In genomic region chr3:41194311-41195112, GRCm38 (mm10) we compare ENCODE assay signal across 8 mouse cellular contexts.
DNase-seq lines count a peak whose midpoint lies in the region; ATAC-seq and TF ChIP-seq lines count a peak whose summit lies in the region.

No protein-coding gene starts in this region.

- 69% methylated on average over 9 of the region's 9 CpGs for WGBS in forebrain, embryonic 13.5 days
- 68% methylated on average over 9 of the region's 9 CpGs for WGBS in forebrain, embryonic 12.5 days
- WGBS in heart, postnatal 0 days = 75% methylated on average over 9 of the region's 9 CpGs
- WGBS in midbrain, embryonic 14.5 days = 71% methylated on average over 9 of the region's 9 CpGs

- H3K4me1 ChIP-seq in forebrain, embryonic 13.5 days = peaks cover 18% of the 10 kb centered on the region
- peaks cover 8% of the 10 kb centered on the region for H3K4me1 ChIP-seq in forebrain, embryonic 12.5 days
- H3K4me1 ChIP-seq in heart, postnatal 0 days (ENCODE audit: control insufficient read depth, insufficient read depth) = peaks cover 22% of the 10 kb centered on the region
- H3K4me1 ChIP-seq in midbrain, embryonic 14.5 days (ENCODE audit: control insufficient read depth, insufficient read depth, low read length) = no peaks in the 10 kb centered on the region

- H3K9me3 ChIP-seq in forebrain, embryonic 13.5 days (replicated peaks) = no peaks in the 10 kb centered on the region
- H3K9me3 ChIP-seq in forebrain, embryonic 12.5 days = no peaks in the 10 kb centered on the region
- H3K9me3 ChIP-seq in heart, postnatal 0 days (replicated peaks; ENCODE audit: control insufficient read depth, low read length) = no peaks in the 10 kb centered on the region
- no peaks in the 10 kb centered on the region for H3K9me3 ChIP-seq in midbrain, embryonic 14.5 days (ENCODE audit: control insufficient read depth, low read length)

- peak; percentile 28 for DNase-seq in layer of hippocampus, adult 9-11 months
- no peak for DNase-seq in layer of hippocampus, postnatal 36 days
- peak; percentile 25 for DNase-seq in adrenal gland, postnatal 25 days
- DNase-seq in heart, postnatal 0 days (ENCODE audit: low spot score) = no peak
- no peak for DNase-seq in midbrain, embryonic 14.5 days

- H3K9ac ChIP-seq in forebrain, embryonic 13.5 days = no peak overlapping the region
- no peak overlapping the region for H3K9ac ChIP-seq in forebrain, embryonic 12.5 days
- H3K9ac ChIP-seq in heart, postnatal 0 days (replicated peaks; ENCODE audit: low read depth, low read length) = no peak overlapping the region
- no peak overlapping the region for H3K9ac ChIP-seq in midbrain, embryonic 14.5 days (replicated peaks; ENCODE audit: low read length)

- no peak overlapping the region for H3K4me2 ChIP-seq in forebrain, embryonic 13.5 days
- H3K4me2 ChIP-seq in forebrain, embryonic 12.5 days = no peak overlapping the region
- H3K4me2 ChIP-seq in heart, postnatal 0 days (ENCODE audit: low read depth, low read length) = no peak overlapping the region
- H3K4me2 ChIP-seq in midbrain, embryonic 14.5 days (ENCODE audit: low read length) = no peak overlapping the region

- TF ChIP-seq EP300 in heart, postnatal 0 days (IDR thresholded peaks at IDR 0.05; ENCODE audit: low read depth) = no peak

- 0 out of 2 replicates have a peak overlapping the region, but pooled peaks have one; percentile 20 for H3K27ac ChIP-seq in forebrain, embryonic 13.5 days
- no peak overlapping the region for H3K27ac ChIP-seq in forebrain, embryonic 12.5 days
- peak overlapping the region; percentile 80 for H3K27ac ChIP-seq in heart, postnatal 0 days (ENCODE audit: low read depth)
- no peak overlapping the region for H3K27ac ChIP-seq in midbrain, embryonic 14.5 days (replicated peaks; ENCODE audit: low read depth, low read length)

- no peak for ATAC-seq in forebrain, embryonic 13.5 days
- ATAC-seq in forebrain, embryonic 12.5 days (ENCODE audit: low FRiP score) = no peak
- no peak for ATAC-seq in heart, postnatal 0 days (ENCODE audit: insufficient read depth, low read depth)
- ATAC-seq in frontal cortex, adult (ENCODE audit: low TSS enrichment) = no peak; the same call in 1 of the 2 replicates
- ATAC-seq in midbrain, embryonic 14.5 days (ENCODE audit: low FRiP score, low TSS enrichment) = no peak

- no peaks in the 10 kb centered on the region for H3K36me3 ChIP-seq in forebrain, embryonic 13.5 days (ENCODE audit: poor library complexity, severe bottlenecking)
- H3K36me3 ChIP-seq in forebrain, embryonic 12.5 days (replicated peaks) = no peaks in the 10 kb centered on the region
- no peaks in the 10 kb centered on the region for H3K36me3 ChIP-seq in heart, postnatal 0 days (replicated peaks; ENCODE audit: control insufficient read depth, insufficient read depth, low read length)
- no peaks in the 10 kb centered on the region for H3K36me3 ChIP-seq in midbrain, embryonic 14.5 days (ENCODE audit: control insufficient read depth, insufficient read depth, low read length)

- H3K27me3 ChIP-seq in forebrain, embryonic 13.5 days = no peaks in the 10 kb centered on the region
- H3K27me3 ChIP-seq in forebrain, embryonic 12.5 days = no peaks in the 10 kb centered on the region
- no peaks in the 10 kb centered on the region for H3K27me3 ChIP-seq in heart, postnatal 0 days (ENCODE audit: control insufficient read depth, insufficient read depth, low read length)
- H3K27me3 ChIP-seq in midbrain, embryonic 14.5 days (ENCODE audit: control insufficient read depth, insufficient read depth, low read length) = no peaks in the 10 kb centered on the region

- TF ChIP-seq CTCF in heart, postnatal 0 days (IDR thresholded peaks at IDR 0.05; ENCODE audit: low read depth) = no peak

- no peak overlapping the region for H3K4me3 ChIP-seq in forebrain, embryonic 13.5 days
- H3K4me3 ChIP-seq in forebrain, embryonic 12.5 days (replicated peaks) = no peak overlapping the region
- no peak overlapping the region for H3K4me3 ChIP-seq in heart, postnatal 0 days (ENCODE audit: low read depth, low read length)
- no peak overlapping the region for H3K4me3 ChIP-seq in midbrain, embryonic 14.5 days (replicated peaks; ENCODE audit: low read depth, low read length)

Comparison
In these comparisons a context has a peak if more than half of its experiments do, and no peak if none do; other contexts are left out.
1. H3K27ac ChIP-seq: peak in forebrain, embryonic 13.5 days (single experiment) and heart, postnatal 0 days (single experiment); none in forebrain, embryonic 12.5 days (single experiment) and midbrain, embryonic 14.5 days (single experiment).
2. DNase-seq: peak in layer of hippocampus, adult 9-11 months (single experiment) and adrenal gland, postnatal 25 days (single experiment); none in layer of hippocampus, postnatal 36 days (0 of 2), heart, postnatal 0 days (single experiment) and midbrain, embryonic 14.5 days (single experiment).